Mouse (Mus musculus) embryonic facial prominence, embryonic 14.5 days (tissue): Measurements from ENCODE around the gene Col27a1. TPM values are rescaled to one million over a fixed set of nuclear protein-coding genes. Genes with fewer than 3 reads are reported as not detected.

Experiments
- ATAC-seq: fragments of 200-750 bp; cut with Nextera tagmentation; 2 replicates; pipeline ENCODE4 v1.8.0; 2017; ENCODE audit warnings: low read depth, moderate number of reproducible peaks, moderate TSS enrichment
- DNase-seq: peaks from one replicate; pipeline ENCODE4 v3.0.0-alpha.2; 2015; ENCODE audit warnings: low spot score
- H3K27ac ChIP-seq: fragments of 300-500 bp; sonication (generic); replicated peaks from 2 replicates; pipeline ENCODE4 v1.5.1; 2014; ENCODE audit warnings: low read depth, mild to moderate bottlenecking, low read length, moderate library complexity
- H3K27me3 ChIP-seq: fragments of 300-500 bp; sonication (generic); replicated peaks from 2 replicates; pipeline ENCODE4 v1.6.1; 2014; ENCODE audit warnings: low read length; ENCODE audit not compliant: control insufficient read depth, insufficient read depth
- H3K36me3 ChIP-seq: fragments of 300-500 bp; sonication (generic); 2 replicates; pipeline ENCODE4 v1.6.1; 2014; ENCODE audit warnings: low read length, mixed read lengths; ENCODE audit not compliant: control insufficient read depth, insufficient read depth
- H3K4me1 ChIP-seq: fragments of 300-500 bp; sonication (generic); 2 replicates; pipeline ENCODE4 v1.6.1; 2014; ENCODE audit warnings: antibody characterized with exemption, low read length; ENCODE audit not compliant: control insufficient read depth, insufficient read depth
- H3K4me2 ChIP-seq: fragments of 300-500 bp; sonication (generic); 2 replicates; pipeline ENCODE4 v1.6.1; 2014; ENCODE audit warnings: low read depth, mild to moderate bottlenecking, low read length, moderate library complexity, mixed read lengths
- H3K4me3 ChIP-seq: fragments of 300-500 bp; sonication (generic); 2 replicates; pipeline ENCODE4 v1.5.1; 2014; ENCODE audit warnings: low read depth, mild to moderate bottlenecking, low read length
- H3K9ac ChIP-seq: fragments of 300-500 bp; sonication (generic); 2 replicates; pipeline ENCODE4 v1.6.1; 2014; ENCODE audit warnings: low read depth, mild to moderate bottlenecking, low read length, moderate library complexity, mixed read lengths
- H3K9me3 ChIP-seq: fragments of 300-500 bp; sonication (generic); 2 replicates; pipeline ENCODE4 v1.6.1; 2016; ENCODE audit warnings: low read length; ENCODE audit not compliant: control insufficient read depth
- WGBS: fragments of 180-500 bp; shearing (Covaris S2); extraction: QIAGEN DNeasy Blood & Tissue Kit; methylation state at CpG from one replicate; pipeline ENCODE4 v1.1.7; 2014; 5-methylcytosine and 5-hydroxymethylcytosine counted together
- polyA plus RNA-seq: library from polyadenylated mRNA; unstranded; fragments of >200 nt; fragmentation: Nextera tagmentation; extraction: Ambion mirVana; gene quantifications from 2 replicates; pipeline ENCODE4 v1.2.1, GENCODE M21; 2014

The Col27a1 gene
- polyA plus RNA-seq, 1 experiment from 2014 or later: 23.5 TPM

- Histone ChIP-seq H3K9me3 (no peaks in the 10 kb centered on the region), H3K9ac (peak overlapping the region; percentile 37), H3K4me2 (peak overlapping the region; percentile 67), H3K4me3 (peak overlapping the region; percentile 71), H3K36me3 (peaks cover 27% of the 10 kb centered on the region; the same call in 1 of the 2 replicates), H3K27ac (0 out of 2 replicates have a peak overlapping the region, but pooled peaks have one; percentile 83), H3K27me3 (peaks cover 4% of the 10 kb centered on the region; the same call in 1 of the 2 replicates), H3K4me1 (peaks cover 16% of the 10 kb centered on the region)
- ATAC-seq (no peak), DNase-seq (no peak)
- WGBS: 71% methylated on average over 4 of the region's 6 CpGs
These were observed 3.7 kb downstream of the Col27a1 start for GRCm38 (mm10) chr4:63217513-63217912.

- Histone ChIP-seq H3K36me3 (peaks cover 38% of the 10 kb centered on the region), H3K4me1 (peaks cover 16% of the 10 kb centered on the region), H3K27ac (no peak overlapping the region), H3K27me3 (0 out of 2 replicates have a peak, but pooled peaks cover 4% of the 10 kb centered on the region), H3K9ac (no peak overlapping the region), H3K4me3 (no peak overlapping the region), H3K9me3 (no peaks in the 10 kb centered on the region), H3K4me2 (no peak overlapping the region)
- no peak for ATAC-seq
- DNase-seq: no peak
- 81% methylated on average over 3 of the region's 3 CpGs for WGBS
These were observed 5.3 kb downstream of the Col27a1 start for GRCm38 (mm10) chr4:63219059-63219458.

- Histone ChIP-seq H3K9me3 (no peaks in the 10 kb centered on the region), H3K9ac (no peak overlapping the region), H3K4me2 (no peak overlapping the region), H3K4me1 (peaks cover 16% of the 10 kb centered on the region), H3K27me3 (0 out of 2 replicates have a peak, but pooled peaks cover 2% of the 10 kb centered on the region), H3K27ac (no peak overlapping the region), H3K4me3 (no peak overlapping the region), H3K36me3 (peaks cover 44% of the 10 kb centered on the region)
- 81% methylated on average over 6 of the region's 6 CpGs for WGBS
- DNase-seq (no peak), ATAC-seq (no peak)
These were observed 5.8 kb downstream of the Col27a1 start for GRCm38 (mm10) chr4:63219635-63220034.

- DNase-seq (peak; percentile 59), ATAC-seq (peak; percentile 51; the same call in 1 of the 2 replicates)
- Histone ChIP-seq H3K4me3 (no peak overlapping the region), H3K27me3 (no peaks in the 10 kb centered on the region), H3K9me3 (no peaks in the 10 kb centered on the region), H3K36me3 (peaks cover 59% of the 10 kb centered on the region), H3K9ac (no peak overlapping the region), H3K4me1 (peaks cover 23% of the 10 kb centered on the region), H3K27ac (no peak overlapping the region), H3K4me2 (no peak overlapping the region)
- 72% methylated on average over 15 of the region's 15 CpGs for WGBS
These were observed 7.5 kb downstream of the Col27a1 start for GRCm38 (mm10) chr4:63221096-63221958.

DNA sequence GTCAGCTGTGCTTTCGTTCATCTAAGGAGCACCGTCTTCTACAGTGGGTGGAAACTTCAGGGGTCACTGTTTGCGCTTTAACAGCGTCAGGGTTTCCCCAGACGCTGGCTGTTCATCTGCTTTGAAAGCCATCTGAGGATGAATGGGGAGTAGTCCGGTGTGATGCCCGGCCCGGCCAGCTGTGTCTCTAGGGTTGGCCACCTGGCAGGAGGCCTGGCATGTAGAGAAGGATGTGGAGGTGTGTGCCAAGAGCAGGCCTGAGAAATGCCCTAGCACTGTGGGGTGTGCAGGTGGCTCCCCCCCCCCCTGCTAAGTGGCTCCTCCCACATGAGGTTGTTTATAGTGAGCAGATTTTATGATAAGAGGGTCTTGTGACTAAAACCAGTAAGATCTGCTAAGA is 8.4 kb downstream of the Col27a1 start:
- no peak overlapping the region for H3K27ac ChIP-seq
- peaks cover 22% of the 10 kb centered on the region for H3K4me1 ChIP-seq
- H3K36me3 ChIP-seq: peaks cover 59% of the 10 kb centered on the region
- H3K9ac ChIP-seq: no peak overlapping the region
- H3K4me3 ChIP-seq: no peak overlapping the region
- no peaks in the 10 kb centered on the region for H3K27me3 ChIP-seq
- no peaks in the 10 kb centered on the region for H3K9me3 ChIP-seq
- ATAC-seq (no peak), DNase-seq (no peak)
- H3K4me2 ChIP-seq: no peak overlapping the region
- 76% methylated on average over 8 of the region's 8 CpGs for WGBS

- Histone ChIP-seq H3K9me3 (no peaks in the 10 kb centered on the region), H3K4me2 (no peak overlapping the region), H3K27ac (no peak overlapping the region), H3K36me3 (peaks cover 52% of the 10 kb centered on the region), H3K4me3 (no peak overlapping the region), H3K9ac (no peak overlapping the region), H3K27me3 (no peaks in the 10 kb centered on the region), H3K4me1 (peaks cover 36% of the 10 kb centered on the region)
- DNase-seq (no peak), ATAC-seq (no peak)
- 66% methylated on average over 10 of the region's 10 CpGs for WGBS
These were observed 11.6 kb downstream of the Col27a1 start for GRCm38 (mm10) chr4:63225373-63225772.

- Histone ChIP-seq H3K9me3 (no peaks in the 10 kb centered on the region), H3K27me3 (no peaks in the 10 kb centered on the region), H3K27ac (peak overlapping the region; percentile 41; the same call in 1 of the 2 replicates), H3K4me1 (peaks cover 40% of the 10 kb centered on the region), H3K36me3 (peaks cover 47% of the 10 kb centered on the region), H3K9ac (no peak overlapping the region; the same call in 1 of the 2 replicates), H3K4me2 (no peak overlapping the region), H3K4me3 (no peak overlapping the region)
- WGBS: 64% methylated on average over 8 of the region's 8 CpGs
- DNase-seq (peak; percentile 68), ATAC-seq (peak; percentile 34)
These were observed 12.5 kb downstream of the Col27a1 start for GRCm38 (mm10) chr4:63226164-63226882.

DNA sequence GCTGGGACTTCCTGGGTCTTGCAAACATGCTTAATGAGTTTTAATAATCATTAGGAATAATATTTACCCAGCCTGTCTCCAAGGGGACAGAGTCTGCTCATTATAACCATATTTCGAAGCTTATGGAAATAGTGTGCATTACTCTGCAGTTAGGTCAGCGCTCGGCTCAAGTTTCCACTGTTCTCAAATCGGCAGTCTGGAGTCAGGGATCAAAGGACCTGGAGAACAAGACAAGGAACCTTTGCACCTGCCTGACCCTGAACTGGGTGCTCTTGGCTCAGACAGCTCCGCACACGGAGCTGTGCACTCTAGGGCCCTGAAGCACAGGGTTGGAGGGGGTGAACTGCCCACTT is 13.1 kb downstream of the Col27a1 start:
- peak; percentile 39 for ATAC-seq
- H3K4me3 ChIP-seq: no peak overlapping the region
- H3K4me2 ChIP-seq: no peak overlapping the region
- H3K4me1 ChIP-seq: peaks cover 41% of the 10 kb centered on the region
- peaks cover 44% of the 10 kb centered on the region for H3K36me3 ChIP-seq
- peak; percentile 76 for DNase-seq
- no peaks in the 10 kb centered on the region for H3K9me3 ChIP-seq
- H3K9ac ChIP-seq: no peak overlapping the region
- no peaks in the 10 kb centered on the region for H3K27me3 ChIP-seq
- H3K27ac ChIP-seq: peak overlapping the region; percentile 41; the same call in 1 of the 2 replicates
- WGBS: 47% methylated on average over 6 of the region's 6 CpGs
